Mouse (Mus musculus): ENCODE data around the gene Flii.

DNA sequence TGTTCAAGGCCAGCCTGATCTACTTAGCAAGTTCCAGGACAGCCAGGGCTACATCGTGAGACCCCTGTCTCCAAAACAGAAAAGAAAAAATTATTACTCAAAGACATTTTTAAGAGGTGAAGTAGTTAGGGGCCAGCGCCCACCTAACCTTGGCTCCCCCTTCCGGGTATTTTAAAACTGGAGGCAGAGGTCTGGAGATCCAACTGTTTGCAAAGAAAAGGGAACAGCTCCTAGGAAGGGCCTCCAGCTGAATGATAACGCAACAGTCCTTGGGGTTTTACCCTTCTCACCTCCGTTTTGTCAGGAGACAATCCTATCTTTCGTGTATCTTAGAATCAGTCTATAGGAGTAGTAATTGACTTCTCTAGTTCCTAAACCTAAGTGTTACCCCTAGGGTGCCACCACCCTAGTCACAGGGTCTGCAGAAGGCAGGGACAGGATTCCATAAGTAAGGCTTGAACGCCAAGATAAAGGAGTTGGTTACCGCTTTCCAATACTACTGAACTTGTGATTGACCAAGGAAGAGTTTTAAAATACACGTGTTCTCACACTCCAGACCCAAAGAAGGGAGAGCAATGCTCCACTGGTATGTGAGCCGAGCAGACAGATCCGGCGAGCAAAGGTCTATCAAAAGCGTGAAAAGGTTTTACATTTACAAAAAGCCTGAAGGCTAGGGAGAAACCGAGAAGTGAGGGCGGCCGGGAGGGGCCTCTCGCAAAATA, 49.2 kb upstream of the Flii start:
- no peak for TF ChIP-seq CTCF (IDR thresholded peaks at IDR 0.05; ENCODE audit: low read depth)
- TF ChIP-seq EP300 (IDR thresholded peaks at IDR 0.05; ENCODE audit: low read depth) = no peak

All from liver, postnatal 0 days (tissue).